Mouse (Mus musculus) heart, embryonic 13.5 days (tissue): ENCODE measurements around the gene Cdh4. TPM values are rescaled to one million over a fixed set of nuclear protein-coding genes. Genes with fewer than 3 reads are reported as not detected.
A peak's percentile ranks its signal among the peaks of the same experiment; 100 is the strongest.

Experiments used
- ATAC-seq: fragments of 200-750 bp; cut with Nextera tagmentation; 2 replicates; pipeline ENCODE4 v1.8.0; 2017; ENCODE audit warnings: moderate TSS enrichment; ENCODE audit not compliant: insufficient number of reproducible peaks, low FRiP score, low TSS enrichment; ENCODE audit errors: extremely low read depth
- H3K27ac ChIP-seq: fragments of 300-500 bp; sonication (generic); replicated peaks from 2 replicates; pipeline ENCODE4 v1.5.1; 2015; ENCODE audit warnings: moderate library complexity, mild to moderate bottlenecking, inconsistent platforms
- H3K27me3 ChIP-seq: fragments of 300-500 bp; sonication (generic); replicated peaks from 2 replicates; pipeline ENCODE4 v1.6.1; 2015; ENCODE audit warnings: mild to moderate bottlenecking, inconsistent platforms
- H3K36me3 ChIP-seq: fragments of 300-500 bp; sonication (generic); 2 replicates; pipeline ENCODE4 v1.6.1; 2015; ENCODE audit warnings: mild to moderate bottlenecking, inconsistent platforms
- H3K4me1 ChIP-seq: fragments of 300-500 bp; sonication (generic); 2 replicates; pipeline ENCODE4 v1.6.1; 2015; ENCODE audit warnings: inconsistent platforms
- H3K4me2 ChIP-seq: fragments of 300-500 bp; sonication (generic); 2 replicates; pipeline ENCODE4 v1.6.1; 2015; ENCODE audit warnings: inconsistent platforms, mild to moderate bottlenecking, moderate library complexity
- H3K4me3 ChIP-seq: fragments of 300-500 bp; sonication (generic); 2 replicates; pipeline ENCODE4 v1.5.1; 2015; ENCODE audit warnings: moderate library complexity, mild to moderate bottlenecking, inconsistent platforms
- H3K9ac ChIP-seq: fragments of 300-500 bp; sonication (generic); 2 replicates; pipeline ENCODE4 v1.6.1; 2015; ENCODE audit warnings: inconsistent platforms, mild to moderate bottlenecking, moderate library complexity
- H3K9me3 ChIP-seq: fragments of 300-500 bp; sonication (generic); 2 replicates; pipeline ENCODE4 v1.6.1; 2016; ENCODE audit warnings: inconsistent platforms
- WGBS: fragments of 180-500 bp; shearing (Covaris S2); methylation state at CpG from one replicate; pipeline ENCODE4 v1.1.7; 2015; ENCODE audit warnings: mixed read lengths; 5-methylcytosine and 5-hydroxymethylcytosine counted together
- polyA plus RNA-seq: library from polyadenylated mRNA; unstranded; fragments of >200 nt; fragmentation: Nextera tagmentation; extraction: Ambion mirVana; gene quantifications from 2 replicates; pipeline ENCODE4 v1.2.1, GENCODE M21; 2015

Cdh4 gene
- polyA plus RNA-seq, 1 experiment from 2014 or later: 1.4 TPM

GRCm38 (mm10) chr2:179946496-179946895, 504.3 kb downstream of the Cdh4 start:
- H3K4me1 ChIP-seq: peaks cover 78% of the 10 kb centered on the region
- peak overlapping the region; percentile 5; the same call in 1 of the 2 replicates for H3K9ac ChIP-seq
- no peaks in the 10 kb centered on the region for H3K36me3 ChIP-seq
- no peak for ATAC-seq
- H3K4me3 ChIP-seq: no peak overlapping the region
- H3K27ac ChIP-seq: no peak overlapping the region
- H3K9me3 ChIP-seq: no peaks in the 10 kb centered on the region
- 71% methylated on average over 6 of the region's 6 CpGs for whole genome bisulfite sequencing
- no peaks in the 10 kb centered on the region for H3K27me3 ChIP-seq
- H3K4me2 ChIP-seq: no peak overlapping the region

- H3K27me3 ChIP-seq: no peaks in the 10 kb centered on the region
- no peaks in the 10 kb centered on the region for H3K36me3 ChIP-seq
- H3K27ac ChIP-seq: 0 out of 2 replicates have a peak overlapping the region, but pooled peaks have one; percentile 5
- H3K9ac ChIP-seq: peak overlapping the region; percentile 33
- H3K4me2 ChIP-seq: no peak overlapping the region
- ATAC-seq: no peak
- H3K4me3 ChIP-seq: no peak overlapping the region
- H3K9me3 ChIP-seq: no peaks in the 10 kb centered on the region
- WGBS: 57% methylated on average over 5 of the region's 5 CpGs
- H3K4me1 ChIP-seq: peaks cover 76% of the 10 kb centered on the region
Measured at GRCm38 (mm10) chr2:179947607-179948006, 505.4 kb downstream of the Cdh4 start.

DNA sequence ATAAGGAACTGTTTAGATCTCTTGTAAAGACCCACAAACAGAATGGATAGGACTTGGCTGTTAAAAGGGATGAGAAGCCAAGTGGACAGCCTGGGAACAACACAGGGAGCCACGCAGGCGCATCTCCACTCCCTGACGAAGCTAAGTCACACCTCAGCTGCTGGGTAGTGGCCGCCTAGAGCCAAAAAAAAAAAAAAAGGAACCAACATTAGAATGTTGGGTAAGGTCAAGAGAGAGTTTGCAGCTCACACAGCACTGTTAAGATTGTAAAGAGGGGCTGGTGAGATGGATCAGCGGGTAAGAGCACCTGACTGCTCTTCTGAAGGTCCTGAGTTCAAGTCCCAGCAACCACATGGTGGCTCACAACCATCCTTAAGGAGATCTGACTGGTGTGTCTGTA, 506.6 kb downstream of the Cdh4 start:
- Histone ChIP-seq H3K4me1 (peaks cover 69% of the 10 kb centered on the region), H3K4me3 (no peak overlapping the region), H3K27me3 (no peaks in the 10 kb centered on the region), H3K9me3 (no peaks in the 10 kb centered on the region), H3K27ac (no peak overlapping the region), H3K4me2 (no peak overlapping the region), H3K9ac (no peak overlapping the region), H3K36me3 (no peaks in the 10 kb centered on the region)
- WGBS: 87% methylated on average over 5 of the region's 5 CpGs
- no peak for ATAC-seq
